Mouse (Mus musculus) WW6 (cell line): ENCODE measurements around the gene Arl15.

ENCODE experiments used
- DNase-seq: peaks from one replicate; pipeline ENCODE4 v3.0.0-alpha.2; 2013; ENCODE audit warnings: low read depth, low spot score

The Arl15 gene

DNA sequence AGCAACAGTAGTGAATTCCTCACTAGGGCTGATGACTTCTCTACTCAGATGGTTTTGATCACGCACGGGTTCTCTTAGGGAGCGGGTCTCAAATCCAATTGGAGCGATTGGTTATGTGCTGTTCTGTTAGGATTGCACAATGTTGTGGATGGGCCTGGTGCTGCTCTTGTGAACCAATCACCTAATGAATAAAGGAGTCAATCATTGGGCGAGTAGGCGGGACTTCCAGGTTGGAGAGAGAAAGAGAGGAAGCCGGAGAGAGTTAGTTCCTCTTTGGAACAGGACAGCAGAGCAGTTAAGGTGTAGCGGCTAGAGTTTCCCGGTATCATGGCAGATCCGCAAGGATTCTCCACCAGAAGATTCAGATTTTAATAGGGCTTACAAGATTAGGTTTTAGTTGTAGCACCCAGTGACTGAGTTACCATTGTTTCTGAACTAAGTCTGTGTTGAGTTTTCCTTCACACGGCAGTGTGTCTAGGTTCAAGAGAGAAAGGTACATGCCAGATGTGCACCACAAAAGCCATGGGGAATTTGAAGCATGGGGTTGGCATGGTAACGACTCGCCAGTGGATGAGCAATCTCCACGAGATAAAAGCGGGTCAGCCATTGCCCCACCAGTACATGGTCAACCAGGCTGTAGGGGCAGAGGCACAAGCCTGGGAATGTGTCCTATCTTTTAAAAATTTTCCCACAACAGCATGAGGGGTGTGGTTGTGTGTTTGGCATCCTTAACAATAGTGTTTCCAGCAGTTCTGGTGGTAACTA lies 408.7 kb downstream of the Arl15 start:
- peak; percentile 26 for DNase-seq
